Mouse (Mus musculus): ENCODE data around the gene Atp11a.

DNA sequence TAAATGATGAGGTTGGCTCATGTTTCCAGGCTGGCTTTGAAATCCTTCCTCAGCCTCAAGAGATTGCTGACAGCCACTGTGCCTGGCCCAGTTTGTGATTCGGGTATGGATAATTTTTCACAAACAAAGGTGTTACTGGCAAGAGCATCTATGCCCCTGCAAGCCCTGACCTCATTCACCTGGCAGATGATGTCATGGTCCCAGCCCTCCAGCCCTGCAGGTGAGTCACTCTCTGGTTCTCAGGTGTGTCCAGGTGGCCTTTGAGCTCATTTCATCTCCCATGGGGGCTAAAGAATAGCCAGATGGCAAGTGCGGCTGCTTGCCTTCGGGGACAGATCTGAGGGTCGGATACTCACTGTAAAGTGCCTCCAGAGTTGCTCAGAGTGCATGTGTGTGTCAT lies 8.2 kb downstream of the Atp11a start:
- TF ChIP-seq TAL1 (IDR thresholded peaks at IDR 0.05; ENCODE audit: low read length) (no peak), GATA1 (IDR thresholded peaks at IDR 0.05; ENCODE audit: low read length) (no peak)

Data from erythroblast, embryonic 14.5 days (primary cell).